Mouse (Mus musculus) ovary, postnatal 36 days (tissue): ENCODE measurements around the gene Pheta2.

Source experiments
- DNase-seq: peaks from one replicate; pipeline ENCODE4 v3.0.0; 2022; ENCODE audit warnings: low spot score, mixed read lengths

The Pheta2 gene

DNA sequence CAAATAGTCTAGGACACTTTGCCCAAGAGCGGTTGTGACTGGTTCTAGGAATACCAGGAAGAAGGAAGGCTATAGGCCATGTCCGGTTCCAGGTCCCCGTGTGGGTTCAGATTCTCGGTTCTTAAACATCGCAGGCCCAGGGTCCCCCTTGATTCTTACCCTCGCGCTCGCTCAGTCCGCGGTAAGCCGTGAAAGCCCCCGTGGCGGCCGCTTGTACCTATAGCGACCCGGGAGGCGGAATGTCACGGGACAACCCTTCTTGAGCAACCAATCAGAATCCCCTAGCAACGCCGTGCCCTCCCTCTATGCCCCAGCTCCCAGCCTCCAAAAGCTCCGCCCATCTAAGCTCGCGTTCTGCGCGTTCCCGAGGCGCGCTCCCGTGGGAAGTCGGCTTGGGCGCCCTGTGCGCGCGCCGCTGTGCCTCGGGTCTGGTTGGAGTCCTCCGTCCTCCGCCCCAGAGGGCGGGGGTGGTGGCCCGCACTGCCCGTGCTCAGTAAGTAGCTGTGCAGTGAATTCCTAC lies at the start of gene Pheta2, which contains the start of the genes Naga and Smdt1:
Gene Pheta2 (plus strand): TSS at position 350 of the 520 bp plus-strand sequence.
Gene Naga (minus strand): TSS at position 333 of the 520 bp plus-strand sequence.
Gene Smdt1 (plus strand): TSS at position 367 of the 520 bp plus-strand sequence.
- peak; percentile 96 for DNase-seq

DNA sequence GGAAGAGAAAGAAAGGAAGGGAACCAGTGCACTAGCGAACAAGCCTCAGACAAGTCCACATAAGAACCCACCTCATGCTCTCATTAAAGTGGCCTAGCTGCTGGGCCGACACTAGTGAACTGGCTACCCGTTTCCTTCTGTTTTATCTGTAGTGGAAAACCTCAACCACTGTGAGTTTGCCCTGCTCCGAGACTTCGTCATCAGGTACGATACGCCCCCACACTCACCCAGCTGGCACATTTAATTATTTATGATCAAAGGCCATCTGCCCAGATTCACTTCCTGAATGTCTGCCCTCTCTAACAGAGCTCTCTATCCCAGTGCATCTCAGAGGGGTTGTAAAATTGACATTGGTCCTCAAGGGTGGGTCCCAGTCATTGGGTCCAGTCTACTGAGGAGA lies 48.5 kb upstream of the Pheta2 start:
- DNase-seq, result no peak

DNA sequence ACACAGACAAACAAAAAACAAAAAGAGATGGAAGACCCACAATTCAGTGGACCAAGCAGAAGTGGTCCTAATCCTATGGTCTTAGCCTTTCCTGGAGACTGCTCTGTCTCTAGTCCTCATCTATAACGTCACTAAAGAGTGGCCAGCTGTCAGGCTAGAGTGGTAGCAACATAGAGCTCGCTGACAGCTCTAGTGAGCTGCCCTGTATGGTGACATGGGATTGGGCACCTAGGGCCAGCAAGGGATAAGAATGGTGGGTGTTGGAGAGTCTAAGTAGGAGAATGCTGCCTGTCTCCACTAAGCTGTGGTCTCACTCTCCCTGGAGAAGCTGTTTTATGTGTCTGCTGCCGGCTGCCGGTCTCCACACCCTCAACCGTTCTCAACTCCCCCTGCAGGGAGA lies 45.9 kb upstream of the Pheta2 start:
- DNase-seq, result no peak

DNA sequence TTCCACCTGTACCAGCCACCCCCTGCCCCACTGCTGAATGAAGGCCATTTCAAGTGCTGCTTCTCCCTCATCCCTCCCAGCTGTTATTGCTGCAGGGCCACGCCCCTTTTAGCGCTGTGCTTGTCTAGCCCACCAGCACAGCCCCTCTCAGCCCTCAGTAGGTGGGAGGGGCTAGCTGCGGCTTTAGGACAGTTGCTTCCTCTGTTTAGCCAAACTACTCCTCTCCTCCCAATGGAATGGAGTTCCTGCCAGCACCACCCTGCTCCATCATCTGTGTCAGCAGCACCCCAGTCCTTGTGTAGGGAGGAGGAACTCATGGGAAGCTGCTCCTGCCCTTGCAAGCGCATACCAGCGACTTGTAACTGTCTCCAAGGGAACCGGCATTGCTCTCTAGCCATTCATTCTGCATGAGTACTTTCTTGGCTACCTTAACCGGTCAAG lies 45.5 kb upstream of the Pheta2 start:
- no peak for DNase-seq

DNA sequence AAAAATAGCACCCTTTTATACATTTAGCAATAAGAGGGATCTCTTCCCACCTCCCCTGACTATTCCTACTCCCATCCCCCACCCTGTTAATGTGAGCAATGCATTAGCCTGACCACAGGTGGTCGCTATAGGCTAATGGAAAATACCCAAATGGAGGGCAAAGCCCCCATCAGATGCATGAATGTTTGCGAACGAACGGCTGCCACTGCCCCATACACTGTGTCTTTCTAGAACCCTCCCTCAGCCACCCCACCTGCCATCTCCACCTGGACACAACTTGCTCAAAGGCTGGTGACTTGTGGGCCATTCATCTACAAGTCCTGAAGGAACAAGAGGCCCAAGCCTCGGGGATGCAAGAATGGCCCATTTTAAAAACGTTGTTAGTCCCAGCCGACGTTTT lies 44.7 kb upstream of the Pheta2 start:
- no peak for DNase-seq

DNA sequence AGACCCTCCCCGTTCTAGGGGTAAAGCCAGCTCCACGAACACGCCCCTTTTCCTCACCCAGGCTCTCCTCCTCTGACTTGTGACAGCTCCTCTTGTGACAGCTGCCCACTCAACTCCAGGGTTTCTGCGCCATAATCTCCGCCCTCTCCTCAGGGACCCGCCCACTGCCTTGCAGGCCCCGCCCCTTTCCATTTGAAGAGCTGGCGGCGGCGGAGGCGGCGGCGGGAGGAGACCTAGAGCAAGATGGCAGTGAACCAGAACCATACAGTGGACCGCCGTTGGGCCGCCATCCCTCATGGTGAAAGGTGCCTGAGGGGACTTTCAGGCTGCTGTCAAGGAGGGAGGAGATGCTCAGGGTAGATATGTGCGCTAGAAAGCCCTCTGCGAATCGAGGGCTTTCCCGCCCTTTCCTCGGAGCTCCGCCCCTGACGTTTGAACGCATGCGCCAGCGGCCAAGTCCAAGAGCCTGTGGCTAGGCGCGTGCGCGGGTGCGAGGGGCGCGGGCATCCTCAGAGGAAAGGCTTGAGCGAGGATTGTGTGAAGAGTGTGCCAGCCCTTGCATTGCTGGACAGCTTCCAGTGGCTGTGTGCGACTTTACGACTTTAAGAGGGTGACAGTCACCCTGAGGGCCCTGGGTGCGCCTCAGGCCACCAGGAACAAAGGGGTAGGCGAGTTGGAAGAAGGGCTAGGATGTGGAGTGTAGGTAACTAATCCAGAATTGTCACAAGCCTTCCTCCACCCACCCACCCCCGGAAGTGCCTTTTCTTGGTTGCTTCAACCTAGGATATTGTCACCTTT lies 39.8 kb upstream of the Pheta2 start, which contains the start of gene Wbp2nl:
Gene Wbp2nl (plus strand): TSS at position 191 of the 798 bp plus-strand sequence.
- no peak for DNase-seq

DNA sequence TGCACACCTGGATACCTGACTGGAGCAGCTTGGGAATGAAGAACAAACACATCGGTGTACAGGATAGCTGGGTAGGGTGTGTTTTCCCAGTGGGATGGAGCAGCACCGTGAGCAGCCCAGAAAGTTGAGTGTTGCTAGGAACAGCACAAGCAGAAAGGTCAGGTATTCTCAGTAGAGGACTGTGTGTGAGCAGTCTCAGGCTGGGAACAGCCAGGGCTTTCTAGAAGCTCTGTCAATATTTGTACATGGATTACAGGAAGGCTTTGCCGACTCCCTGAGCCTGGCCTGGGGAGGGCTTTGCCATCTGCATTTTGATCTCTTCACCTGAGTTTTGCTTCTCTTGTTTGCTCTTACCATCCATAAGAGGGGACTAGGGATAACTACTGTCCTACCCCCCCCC lies 31.6 kb upstream of the Pheta2 start:
- DNase-seq, result no peak

DNA sequence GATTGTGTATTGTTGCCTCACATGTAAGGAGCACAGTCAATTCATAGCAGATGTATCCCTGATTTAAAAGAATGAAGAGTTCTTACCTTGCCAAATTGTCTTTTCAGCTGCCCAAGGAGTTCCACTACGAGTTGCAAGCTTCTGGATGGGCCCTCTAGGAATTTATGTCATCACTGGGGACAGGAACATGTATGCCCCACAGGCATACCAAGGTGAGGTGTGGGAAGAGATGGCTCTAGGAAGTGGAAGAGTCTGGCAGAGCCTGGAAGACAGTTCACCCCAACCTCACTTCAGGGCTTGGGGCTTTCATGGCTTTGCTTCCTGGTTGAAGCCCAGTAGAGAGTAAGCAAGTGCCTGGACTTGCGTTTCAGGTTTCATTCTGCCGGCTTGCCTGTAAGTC lies 30.3 kb upstream of the Pheta2 start:
- DNase-seq, result no peak

DNA sequence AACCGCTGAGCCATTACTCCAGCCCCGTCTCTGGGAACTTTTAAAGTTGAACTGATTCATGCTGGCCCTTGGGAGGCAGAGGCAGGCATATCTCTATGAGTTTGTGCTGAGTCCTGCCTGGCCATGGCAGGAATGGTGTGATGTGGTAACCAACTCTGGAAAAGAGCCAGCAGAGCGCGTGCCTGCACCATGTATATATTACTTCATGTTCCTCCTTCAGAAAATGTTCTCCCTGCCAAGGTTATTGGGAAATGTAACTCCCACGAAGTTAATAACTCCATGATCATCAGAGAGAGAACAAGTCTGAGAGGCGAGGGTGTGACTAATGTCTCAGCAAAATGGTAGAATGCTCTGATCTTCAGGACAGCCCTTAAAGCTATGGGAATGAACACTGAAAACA lies 20.9 kb upstream of the Pheta2 start:
- DNase-seq, result no peak

DNA sequence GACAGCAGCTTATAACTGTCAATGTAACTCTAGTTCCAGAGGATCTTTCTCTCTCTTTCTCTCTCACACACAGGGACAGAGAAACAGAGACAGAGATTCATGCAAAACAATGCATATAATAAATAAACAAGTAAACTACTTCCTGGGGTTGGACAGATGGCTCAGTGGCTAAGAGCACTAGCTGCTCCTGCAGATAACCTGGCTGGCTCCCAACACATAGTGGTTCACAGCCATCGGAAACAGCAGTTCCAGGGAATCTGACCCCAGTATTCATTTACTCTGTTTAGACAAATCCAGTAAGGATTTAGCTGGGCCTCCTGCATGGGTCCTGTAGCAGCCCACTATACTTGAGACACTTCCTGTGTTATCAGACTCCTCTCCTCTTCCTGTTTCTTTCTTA lies 19.1 kb upstream of the Pheta2 start:
- no peak for DNase-seq

DNA sequence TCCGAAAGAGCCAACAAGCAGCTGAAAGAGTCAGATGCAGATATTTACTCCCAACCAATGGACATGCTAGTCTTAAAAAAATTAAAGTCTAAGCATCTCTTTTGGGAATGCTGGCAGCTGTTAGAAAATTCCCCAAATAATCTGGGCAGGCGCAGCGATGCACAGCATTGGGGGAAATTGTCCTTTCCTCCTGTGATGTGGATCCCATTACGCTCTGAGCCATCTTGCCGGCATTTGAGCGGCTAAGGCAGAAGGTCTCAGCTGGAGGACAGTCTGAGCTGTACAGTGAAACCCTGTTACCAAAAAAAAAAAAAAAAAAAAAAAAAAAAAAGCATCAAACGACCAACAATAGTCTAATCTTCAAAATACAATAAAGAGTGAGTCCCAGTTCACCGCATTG lies 16.5 kb upstream of the Pheta2 start:
- DNase-seq, result no peak

DNA sequence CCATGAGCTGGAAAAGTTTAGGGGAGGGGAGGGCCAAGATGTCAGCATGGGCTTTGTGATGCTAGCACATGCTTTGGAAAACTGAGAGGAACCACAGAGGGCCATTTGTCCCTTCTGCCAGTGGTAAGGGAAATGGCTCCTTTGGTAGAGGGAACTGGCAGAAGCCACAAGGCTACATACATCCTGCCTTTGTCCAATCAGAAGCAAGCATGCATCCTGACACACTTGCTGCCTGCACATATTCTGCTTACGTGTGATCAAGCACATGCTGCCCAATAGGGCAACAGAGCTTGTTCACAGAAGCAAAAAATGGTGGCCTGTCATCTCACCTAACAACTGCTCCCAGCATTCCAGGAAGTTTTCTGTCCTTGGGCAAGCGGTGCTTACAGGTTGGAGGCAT lies 13.4 kb upstream of the Pheta2 start:
- DNase-seq, result no peak

DNA sequence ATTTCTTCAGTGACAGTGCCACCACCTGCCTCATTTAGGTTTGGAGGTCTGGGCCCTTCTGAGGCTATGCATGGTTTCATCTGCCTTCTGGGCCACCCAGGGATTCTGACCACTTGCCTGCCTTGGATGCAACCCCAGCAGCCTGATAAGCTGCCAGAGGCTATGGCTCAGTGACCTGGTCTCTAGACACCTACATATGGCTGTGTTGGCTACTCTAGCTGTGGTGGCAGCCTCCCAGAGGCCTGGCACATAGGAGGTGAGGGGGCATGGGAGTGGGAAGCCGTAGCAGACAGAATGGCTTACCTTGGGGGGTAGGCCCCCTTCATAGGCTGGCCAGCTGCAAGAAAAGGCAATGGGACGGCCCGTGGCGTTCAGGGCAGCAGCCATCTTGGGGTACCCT lies 3.5 kb upstream of the Pheta2 start:
- no peak for DNase-seq

DNA sequence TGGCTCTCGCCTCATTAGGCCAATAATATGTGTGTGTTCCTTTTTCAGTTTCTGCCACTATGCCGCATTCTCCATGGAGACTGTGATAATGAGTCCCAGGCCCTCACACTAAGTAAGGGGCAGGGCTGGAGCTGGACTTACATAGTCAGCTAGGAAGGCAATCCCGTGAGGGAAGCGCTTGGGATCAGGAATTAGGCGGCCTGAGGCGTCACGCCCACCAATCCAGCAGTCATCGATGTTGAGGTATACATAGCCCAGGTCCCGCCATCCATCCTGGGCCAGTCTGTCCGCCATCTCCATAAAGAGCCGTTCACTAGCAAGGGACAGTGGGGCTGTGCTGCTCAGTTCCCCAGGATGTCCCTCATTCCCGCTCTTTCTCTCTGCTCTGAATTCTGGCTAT lies 2.1 kb upstream of the Pheta2 start:
- no peak for DNase-seq

DNA sequence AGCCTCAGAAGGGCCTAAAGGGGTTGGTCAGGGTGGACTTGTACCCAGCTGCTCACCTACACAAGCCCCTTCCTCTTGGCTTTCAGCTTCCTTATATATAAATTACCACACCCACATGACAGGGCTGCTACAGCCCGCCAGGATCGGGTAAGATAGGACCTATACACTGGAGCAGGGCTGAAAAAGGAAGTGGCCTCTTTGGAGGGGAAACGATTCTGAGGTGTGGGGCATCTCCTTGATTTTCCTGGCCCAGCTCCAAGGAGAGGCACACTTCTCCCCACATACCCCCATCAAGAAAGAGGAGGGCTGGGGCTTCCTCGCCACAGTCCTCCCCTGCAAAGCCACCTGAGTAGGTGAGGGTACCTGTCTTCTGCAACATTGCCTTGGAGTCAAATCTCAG lies 867 bp upstream of the Pheta2 start:
- DNase-seq, result no peak

DNA sequence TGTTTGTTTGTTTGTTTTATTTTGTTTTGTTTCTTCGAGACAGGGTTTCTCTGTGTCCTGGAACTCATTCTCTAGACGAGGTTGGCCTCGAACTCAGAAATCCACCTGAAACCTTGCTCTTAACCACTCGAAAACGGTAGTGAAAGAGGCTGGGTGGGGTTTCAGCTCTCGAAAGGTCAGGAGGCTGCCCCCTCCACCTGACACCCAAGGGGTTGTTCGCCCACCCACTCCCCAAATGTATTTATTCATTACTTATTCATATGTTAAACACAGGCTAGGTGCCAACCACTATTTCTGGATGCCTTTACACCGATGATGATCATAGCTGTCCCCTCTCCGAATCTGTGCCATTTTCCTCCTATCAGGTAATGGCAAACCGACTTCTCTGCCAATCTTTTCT lies 408 bp downstream of the Pheta2 start:
- DNase-seq, result no peak

DNA sequence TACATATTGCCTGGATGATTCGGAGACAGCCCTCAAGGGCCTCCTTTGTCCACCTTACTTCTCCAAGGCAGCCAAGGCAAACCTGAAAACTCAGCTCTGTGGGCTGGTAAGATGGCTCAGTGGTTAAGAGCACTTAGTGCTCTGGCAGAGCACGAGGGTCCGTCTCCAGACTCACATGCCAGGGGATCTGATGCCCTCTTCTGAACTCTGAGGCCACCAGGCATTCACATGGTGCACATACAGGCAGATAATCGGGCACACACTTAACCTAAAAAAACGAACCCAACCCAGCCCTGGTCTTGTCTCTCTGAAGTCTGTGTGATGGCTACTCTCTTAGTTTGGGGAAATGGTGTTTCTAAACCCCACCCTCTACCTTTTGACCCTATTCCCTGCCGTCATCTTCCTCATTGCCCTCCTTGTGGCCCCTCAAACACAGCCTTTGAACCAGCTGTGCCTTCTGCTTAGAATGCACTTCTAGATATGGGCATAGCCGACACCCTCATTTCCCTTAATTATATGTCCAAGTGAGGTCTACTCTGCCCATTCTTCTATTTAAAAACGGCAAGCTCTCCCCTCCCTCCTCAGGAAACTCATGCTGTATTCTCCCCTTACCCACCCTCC lies 1.0 kb downstream of the Pheta2 start:
- no peak for DNase-seq

DNA sequence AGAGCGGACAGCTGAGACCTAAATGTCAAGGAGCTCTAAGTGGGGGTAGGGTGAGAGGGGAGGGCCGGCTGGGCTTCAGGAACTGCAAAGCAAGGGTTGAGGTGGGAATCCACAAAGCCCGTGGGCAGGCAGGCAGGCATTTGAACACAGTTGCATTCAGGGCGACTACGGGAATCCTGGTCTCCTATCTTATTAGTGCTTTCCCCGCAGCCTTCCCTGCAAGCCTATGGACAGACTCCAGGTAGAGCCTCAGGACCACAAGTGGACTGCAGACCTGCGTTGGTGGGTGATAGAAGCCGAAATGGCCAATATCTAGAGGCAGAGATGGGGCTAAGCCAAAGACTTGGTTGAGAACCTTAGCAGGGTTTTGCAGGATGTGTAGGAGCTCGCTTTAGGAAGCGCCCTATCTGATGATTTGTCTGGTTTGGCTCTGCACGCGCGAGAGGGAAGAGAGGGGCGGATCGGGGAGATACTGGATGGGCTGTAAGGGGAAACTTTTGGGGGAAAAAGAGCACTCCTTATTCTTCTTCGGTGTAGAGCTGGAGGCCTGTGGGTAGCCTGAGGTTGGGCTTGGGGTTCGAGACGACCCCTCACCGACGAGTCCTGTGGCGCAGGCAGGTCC lies 1.8 kb downstream of the Pheta2 start:
- no peak for DNase-seq

DNA sequence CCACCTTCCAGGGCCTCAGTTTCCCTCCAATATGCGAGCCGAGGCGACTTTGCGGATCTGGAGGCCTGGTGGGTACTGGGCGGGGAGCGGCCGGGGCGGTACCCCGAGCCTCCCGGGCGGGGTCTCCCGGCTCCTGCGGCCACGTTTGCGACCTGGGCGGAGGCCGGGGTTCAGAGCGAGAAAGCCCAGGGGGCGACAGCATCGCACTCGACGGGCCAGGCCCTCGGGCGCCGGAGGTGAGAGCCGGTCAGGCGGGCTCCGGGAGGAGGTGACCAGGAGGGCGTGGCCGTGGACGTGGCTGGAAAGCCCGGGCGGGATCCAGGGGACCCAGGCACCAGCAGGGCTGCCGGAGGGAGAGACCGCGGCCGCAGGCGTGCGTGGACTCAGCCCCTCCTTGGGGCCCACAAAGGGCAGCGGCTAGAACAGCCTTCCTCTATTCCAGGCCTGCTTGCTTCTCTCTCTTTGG lies 2.3 kb downstream of the Pheta2 start:
- peak; percentile 59 for DNase-seq

DNA sequence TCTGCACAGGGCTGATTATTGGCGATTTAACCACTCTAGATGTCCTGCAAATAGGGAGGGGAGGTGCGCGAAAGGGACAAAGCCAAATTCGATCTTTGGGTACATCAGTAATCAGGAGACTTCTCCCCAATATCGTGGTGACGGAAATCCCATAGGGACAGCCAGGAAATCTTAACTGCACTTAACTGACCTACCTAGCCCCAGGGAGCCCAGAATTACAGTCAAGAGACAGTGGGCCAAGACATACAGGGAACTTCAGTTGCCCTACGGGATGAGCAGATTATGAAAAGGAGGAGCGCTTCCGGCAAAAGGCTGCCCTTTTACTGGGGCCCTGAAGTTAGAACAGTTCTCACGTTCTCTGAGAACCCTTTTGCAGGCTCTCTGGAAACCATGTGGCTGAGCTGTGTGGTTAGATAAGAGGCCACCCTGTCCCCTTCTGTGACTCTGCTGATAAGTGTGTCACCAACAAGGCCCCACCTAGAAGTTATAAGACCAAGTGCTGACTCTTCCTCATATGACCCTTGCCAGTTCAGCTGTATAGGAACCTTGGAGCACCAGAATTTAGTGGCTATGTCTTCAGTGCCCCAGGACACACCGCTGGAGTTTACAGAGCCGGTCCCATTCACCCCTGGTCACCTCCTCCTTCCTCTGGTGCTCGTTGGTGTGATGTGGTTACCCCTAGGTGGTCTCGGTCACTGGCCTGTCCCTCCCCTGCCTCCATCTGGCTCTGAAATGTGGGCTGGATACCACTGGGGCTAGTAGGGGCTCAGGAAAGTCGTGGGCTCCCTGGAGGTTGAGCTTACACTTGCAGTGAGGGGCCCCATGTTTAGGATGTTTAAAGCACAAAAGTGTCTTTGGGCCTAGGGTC lies 3.2 kb downstream of the Pheta2 start:
- no peak for DNase-seq

DNA sequence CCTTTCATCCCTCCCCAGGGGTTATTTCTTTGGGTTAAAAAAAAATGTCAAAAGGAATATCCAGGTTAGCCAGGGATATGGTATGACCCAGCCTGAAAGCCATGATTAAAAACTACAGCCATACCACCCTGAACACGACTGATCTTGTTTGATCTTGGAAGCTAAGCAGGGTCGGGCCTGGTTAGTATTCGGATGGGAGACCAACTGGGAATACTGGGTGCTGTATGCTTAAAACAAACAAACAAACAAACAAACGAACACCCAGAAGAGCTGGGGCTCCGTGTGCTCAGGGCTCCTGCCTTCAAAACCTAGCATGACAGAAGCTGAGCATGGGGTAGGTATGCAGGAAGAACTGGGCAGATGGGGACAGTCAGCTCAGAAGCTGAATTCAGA lies 3.8 kb downstream of the Pheta2 start:
- DNase-seq, result no peak
